Mouse (Mus musculus) forebrain, embryonic 14.5 days (tissue): ENCODE results near the gene Ntm. TPM values are rescaled to one million over a fixed set of nuclear protein-coding genes. Genes with fewer than 3 reads are reported as not detected.
A peak's percentile ranks its signal among the peaks of the same experiment; 100 is the strongest.

Source experiments
- ATAC-seq: fragments of 200-750 bp; cut with Nextera tagmentation; 2 replicates; pipeline ENCODE4 v1.8.0; 2017; ENCODE audit warnings: mild to moderate bottlenecking, moderate library complexity
- DNase-seq: peaks from one replicate; pipeline ENCODE4 v3.0.0-alpha.2; 2015; ENCODE audit warnings: low spot score
- H3K27ac ChIP-seq: fragments of 300-500 bp; sonication (generic); 2 replicates; pipeline ENCODE4 v1.5.1; 2014; ENCODE audit warnings: low read depth, mild to moderate bottlenecking, control low read depth, low read length, moderate library complexity
- H3K27me3 ChIP-seq: fragments of 300-500 bp; sonication (generic); replicated peaks from 2 replicates; pipeline ENCODE4 v1.6.1; 2014; ENCODE audit warnings: low read length, control low read depth, mixed read lengths; ENCODE audit not compliant: control insufficient read depth, insufficient read depth
- H3K36me3 ChIP-seq: fragments of 300-500 bp; sonication (generic); 2 replicates; pipeline ENCODE4 v1.6.1; 2014; ENCODE audit warnings: low read length, control low read depth; ENCODE audit not compliant: control insufficient read depth, insufficient read depth
- H3K4me1 ChIP-seq: fragments of 300-500 bp; sonication (generic); 2 replicates; pipeline ENCODE4 v1.6.1; 2014; ENCODE audit warnings: antibody characterized with exemption, low read length, control low read depth; ENCODE audit not compliant: control insufficient read depth, insufficient read depth
- H3K4me2 ChIP-seq: fragments of 300-500 bp; sonication (generic); 2 replicates; pipeline ENCODE4 v1.6.1; 2014; ENCODE audit warnings: mild to moderate bottlenecking, control low read depth, low read length
- H3K4me3 ChIP-seq: fragments of 300-500 bp; sonication (generic); 2 replicates; pipeline ENCODE4 v1.5.1; 2014; ENCODE audit warnings: low read depth, low read length, control low read depth
- H3K9ac ChIP-seq: fragments of 300-500 bp; sonication (generic); 2 replicates; pipeline ENCODE4 v1.6.1; 2014; ENCODE audit warnings: mild to moderate bottlenecking, low read length, control low read depth, moderate library complexity
- H3K9me3 ChIP-seq: fragments of 300-500 bp; sonication (generic); replicated peaks from 2 replicates; pipeline ENCODE4 v1.6.1; 2016; ENCODE audit warnings: low read length, control low read depth, mixed read lengths; ENCODE audit not compliant: control insufficient read depth
- WGBS: fragments of 180-500 bp; shearing (Covaris S2); extraction: QIAGEN DNeasy Blood & Tissue Kit; methylation state at CpG from one replicate; pipeline ENCODE4 v1.1.7; 2014; 5-methylcytosine and 5-hydroxymethylcytosine counted together
- polyA plus RNA-seq: library from polyadenylated mRNA; unstranded; fragments of >200 nt; fragmentation: Nextera tagmentation; extraction: Ambion mirVana; gene quantifications from 2 replicates; pipeline ENCODE4 v1.2.1, GENCODE M21; 2014

Ntm gene
- polyA plus RNA-seq, 1 experiment from 2014 or later, result 72.9 TPM

DNA sequence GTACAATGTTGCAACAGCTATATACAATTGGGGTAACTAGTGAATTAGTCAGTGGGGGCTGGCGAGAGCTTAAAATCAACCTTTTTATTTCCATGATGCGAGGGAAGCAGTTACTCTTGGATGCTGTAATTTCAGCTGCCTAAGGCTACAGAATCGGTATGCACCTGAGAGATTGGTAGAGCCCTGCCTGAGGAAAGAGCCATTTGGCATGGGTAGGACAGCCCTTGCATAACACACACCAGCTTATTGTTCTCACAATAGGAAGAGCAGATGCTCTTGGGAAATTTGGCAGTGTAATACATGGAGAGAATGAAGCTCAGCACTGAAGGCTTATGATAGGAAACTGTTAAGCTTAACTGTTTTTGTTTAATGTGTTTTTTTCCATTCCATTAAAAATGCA is 621.6 kb downstream of the Ntm start:
- Histone ChIP-seq H3K4me3 (no peak overlapping the region), H3K9me3 (no peaks in the 10 kb centered on the region), H3K36me3 (no peaks in the 10 kb centered on the region), H3K9ac (no peak overlapping the region), H3K27ac (no peak overlapping the region), H3K4me2 (no peak overlapping the region), H3K4me1 (no peaks in the 10 kb centered on the region), H3K27me3 (no peaks in the 10 kb centered on the region)
- 87% methylated on average over 3 of the region's 3 CpGs for WGBS
- DNase-seq (no peak), ATAC-seq (no peak)

DNA sequence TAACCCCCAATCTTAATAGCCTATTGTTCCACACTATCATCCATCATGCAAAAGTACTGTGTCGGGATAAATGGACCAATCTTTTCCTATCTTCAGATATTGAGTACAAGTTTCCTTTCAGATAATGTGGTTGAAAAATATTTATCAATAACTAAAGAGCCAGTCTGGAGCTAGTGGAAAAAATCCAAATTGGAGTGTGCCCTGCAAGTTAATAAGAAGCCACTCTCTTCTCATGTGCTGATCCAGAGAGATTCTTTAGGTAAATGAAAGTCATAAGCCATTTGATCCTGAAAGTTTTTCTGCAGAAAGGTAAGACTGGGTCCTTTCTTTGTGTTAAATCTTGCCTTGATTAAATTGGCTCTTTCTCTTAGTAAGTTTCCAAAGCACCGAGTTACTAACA is 627.3 kb downstream of the Ntm start:
- ATAC-seq, result no peak
- DNase-seq, result no peak
- Histone ChIP-seq H3K27ac (no peak overlapping the region), H3K36me3 (no peaks in the 10 kb centered on the region), H3K4me2 (no peak overlapping the region), H3K9ac (no peak overlapping the region), H3K9me3 (no peaks in the 10 kb centered on the region), H3K27me3 (no peaks in the 10 kb centered on the region), H3K4me1 (no peaks in the 10 kb centered on the region), H3K4me3 (no peak overlapping the region)
- WGBS, result 58% methylated on average over 2 of the region's 2 CpGs

DNA sequence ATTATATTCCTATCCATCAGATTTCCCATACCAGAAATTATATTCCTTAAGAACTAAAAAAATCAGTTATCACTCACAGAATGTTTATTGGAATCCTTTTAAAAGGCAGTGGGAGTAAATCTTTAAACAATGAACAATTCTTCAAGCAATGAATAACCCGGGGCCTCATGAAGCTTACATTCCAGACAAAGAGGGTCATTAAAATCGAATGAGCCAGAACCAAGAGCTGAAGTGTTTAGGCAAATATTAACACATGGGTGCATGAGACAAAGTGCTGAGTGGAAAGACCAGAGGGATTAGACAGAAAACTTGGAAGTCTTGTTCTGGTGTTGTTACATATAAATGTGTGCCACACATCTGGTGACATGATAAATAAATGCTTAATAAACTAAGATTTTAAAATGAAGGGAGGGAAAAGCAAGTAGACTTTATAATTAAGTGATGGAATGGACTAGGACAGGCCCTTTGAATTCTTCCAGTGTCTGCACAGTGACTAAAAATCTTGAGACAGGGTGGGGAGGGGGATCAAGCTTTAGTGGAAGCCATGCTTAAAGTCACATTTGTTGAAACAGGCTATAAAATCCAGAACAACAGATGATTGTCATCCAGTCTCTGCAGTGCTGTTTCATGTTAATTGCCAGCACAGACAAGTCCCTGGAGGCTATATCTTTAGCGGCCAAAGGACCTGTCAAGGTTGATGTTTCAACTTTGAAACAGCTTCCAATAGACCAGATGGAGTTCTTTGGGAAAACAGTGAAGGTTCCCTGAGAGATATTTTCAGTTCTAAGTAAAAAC is 630.4 kb downstream of the Ntm start:
- Histone ChIP-seq H3K4me3 (no peak overlapping the region), H3K27me3 (no peaks in the 10 kb centered on the region), H3K4me1 (no peaks in the 10 kb centered on the region), H3K9ac (no peak overlapping the region), H3K27ac (no peak overlapping the region), H3K4me2 (no peak overlapping the region), H3K36me3 (no peaks in the 10 kb centered on the region), H3K9me3 (no peaks in the 10 kb centered on the region)
- DNase-seq (no peak), ATAC-seq (no peak)
- 18% methylated on average over 3 of the region's 3 CpGs for WGBS

GRCm38 (mm10) chr9:29330486-29330885 is 632.5 kb downstream of the Ntm start:
- Histone ChIP-seq H3K36me3 (no peaks in the 10 kb centered on the region), H3K4me1 (no peaks in the 10 kb centered on the region), H3K27ac (no peak overlapping the region), H3K9me3 (no peaks in the 10 kb centered on the region), H3K27me3 (no peaks in the 10 kb centered on the region), H3K4me2 (no peak overlapping the region), H3K9ac (no peak overlapping the region), H3K4me3 (no peak overlapping the region)
- ATAC-seq, result no peak
- DNase-seq, result no peak
- 93% methylated on average over 3 of the region's 3 CpGs for WGBS

DNA sequence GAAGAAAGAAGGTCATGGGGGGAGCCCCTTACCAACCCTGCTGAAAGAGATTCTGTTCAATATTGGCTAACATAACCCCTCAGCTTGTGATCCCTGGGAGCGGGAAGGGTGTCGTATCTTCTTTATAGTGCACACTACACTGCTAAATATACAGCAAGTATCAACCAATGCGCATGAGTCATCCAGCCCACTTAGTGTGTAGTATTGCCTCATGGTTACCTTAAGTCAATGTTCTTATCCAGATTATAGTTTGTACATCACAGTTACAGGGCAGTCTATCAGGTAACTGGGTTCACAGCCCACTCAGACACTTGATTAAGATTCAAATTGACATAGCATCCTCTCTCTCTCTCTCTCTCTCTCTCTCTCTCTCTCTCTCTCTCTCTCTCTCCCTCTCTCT is 636.7 kb downstream of the Ntm start:
- ATAC-seq (no peak), DNase-seq (no peak)
- 89% methylated on average over 3 of the region's 3 CpGs for WGBS
- Histone ChIP-seq H3K4me1 (no peaks in the 10 kb centered on the region), H3K4me2 (no peak overlapping the region), H3K36me3 (no peaks in the 10 kb centered on the region), H3K4me3 (no peak overlapping the region), H3K27me3 (no peaks in the 10 kb centered on the region), H3K27ac (no peak overlapping the region), H3K9ac (no peak overlapping the region), H3K9me3 (no peaks in the 10 kb centered on the region)

- no peak overlapping the region for H3K9ac ChIP-seq
- H3K36me3 ChIP-seq, result no peaks in the 10 kb centered on the region
- WGBS, result 83% methylated on average over 8 of the region's 8 CpGs
- ATAC-seq (no peak), DNase-seq (no peak)
- H3K4me3 ChIP-seq, result no peak overlapping the region
- H3K9me3 ChIP-seq, result no peaks in the 10 kb centered on the region
- H3K27ac ChIP-seq, result no peak overlapping the region
- H3K4me2 ChIP-seq, result no peak overlapping the region
- H3K4me1 ChIP-seq, result no peaks in the 10 kb centered on the region
- H3K27me3 ChIP-seq, result no peaks in the 10 kb centered on the region
These were observed 637.8 kb downstream of the Ntm start for GRCm38 (mm10) chr9:29325137-29325536.

DNA sequence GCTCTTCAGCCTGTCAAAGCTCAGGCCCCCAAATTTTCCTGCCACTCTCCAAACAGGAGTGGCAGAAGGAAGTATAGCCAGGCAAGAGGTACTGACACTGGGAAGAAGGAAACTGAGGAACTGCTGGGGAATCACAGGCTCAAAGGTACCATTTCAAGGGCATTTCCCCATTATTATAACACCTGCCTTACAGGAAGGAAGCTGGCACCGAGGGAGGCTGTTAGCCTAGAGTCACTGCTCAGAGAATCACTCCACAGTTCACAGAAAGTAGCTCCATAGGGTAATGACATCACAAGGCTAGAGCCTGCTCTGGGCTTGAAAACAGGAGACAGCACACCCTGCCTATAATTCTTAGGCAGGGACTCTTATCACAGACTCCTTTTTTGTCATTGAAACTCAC is 643.7 kb downstream of the Ntm start:
- 88% methylated on average over 1 of the region's 1 CpGs for WGBS
- ATAC-seq, result no peak

DNA sequence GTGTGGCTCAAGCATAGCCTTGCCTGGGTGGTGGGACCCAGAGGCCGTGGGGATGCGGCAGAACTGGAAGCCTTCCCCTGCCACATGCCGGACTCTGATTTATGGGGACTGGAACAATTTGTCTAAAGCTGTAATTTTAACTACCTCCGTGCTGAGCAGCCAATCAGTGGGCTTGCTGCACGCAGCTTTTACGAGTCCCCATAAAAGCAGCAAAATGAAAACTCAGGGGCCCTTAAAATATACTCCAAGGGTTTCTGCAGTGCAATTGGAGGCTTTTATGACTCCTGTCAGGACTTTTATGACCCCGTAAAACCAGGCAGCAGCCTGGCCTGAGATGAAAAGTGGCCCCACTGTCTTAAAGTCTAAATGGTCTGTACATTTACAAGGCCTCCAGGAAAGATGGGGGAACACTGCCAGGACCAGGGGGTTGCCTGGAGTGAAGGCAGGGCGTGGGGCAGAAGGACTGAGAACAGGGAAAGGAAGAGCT is 644.2 kb downstream of the Ntm start:
- no peaks in the 10 kb centered on the region for H3K9me3 ChIP-seq
- peaks cover 20% of the 10 kb centered on the region for H3K4me1 ChIP-seq
- DNase-seq (no peak), ATAC-seq (no peak)
- no peak overlapping the region for H3K27ac ChIP-seq
- no peak overlapping the region for H3K9ac ChIP-seq
- H3K36me3 ChIP-seq, result no peaks in the 10 kb centered on the region
- WGBS, result 78% methylated on average over 8 of the region's 8 CpGs
- H3K4me3 ChIP-seq, result no peak overlapping the region
- H3K4me2 ChIP-seq, result no peak overlapping the region
- no peaks in the 10 kb centered on the region for H3K27me3 ChIP-seq

More for the DNA sequence above, 643.7 kb downstream of the Ntm start:
- H3K4me3 ChIP-seq, result no peak overlapping the region
- no peak for DNase-seq
- no peak overlapping the region for H3K9ac ChIP-seq
- H3K27me3 ChIP-seq, result no peaks in the 10 kb centered on the region
- H3K9me3 ChIP-seq, result no peaks in the 10 kb centered on the region
- no peak overlapping the region for H3K27ac ChIP-seq
- peaks cover 20% of the 10 kb centered on the region for H3K4me1 ChIP-seq
- H3K36me3 ChIP-seq, result no peaks in the 10 kb centered on the region
- H3K4me2 ChIP-seq, result no peak overlapping the region

GRCm38 (mm10) chr9:29317623-29318022 is 645.3 kb downstream of the Ntm start:
- 23% methylated on average over 3 of the region's 3 CpGs for WGBS
- H3K4me3 ChIP-seq, result no peak overlapping the region
- peaks cover 20% of the 10 kb centered on the region for H3K4me1 ChIP-seq
- H3K36me3 ChIP-seq, result no peaks in the 10 kb centered on the region
- no peaks in the 10 kb centered on the region for H3K9me3 ChIP-seq
- no peak overlapping the region for H3K4me2 ChIP-seq
- DNase-seq (peak; percentile 88), ATAC-seq (peak; percentile 88)
- no peak overlapping the region for H3K27ac ChIP-seq
- no peak overlapping the region for H3K9ac ChIP-seq
- H3K27me3 ChIP-seq, result no peaks in the 10 kb centered on the region
